Mouse (Mus musculus) fat pad, adult 2 months (tissue): ENCODE results near the gene Abhd12b.

Experiments used
- DNase-seq: peaks from one replicate; pipeline ENCODE4 v3.0.0-alpha.2; 2011; ENCODE audit warnings: low read depth, low spot score; ENCODE audit errors: extremely low read depth

Gene Abhd12b

DNA sequence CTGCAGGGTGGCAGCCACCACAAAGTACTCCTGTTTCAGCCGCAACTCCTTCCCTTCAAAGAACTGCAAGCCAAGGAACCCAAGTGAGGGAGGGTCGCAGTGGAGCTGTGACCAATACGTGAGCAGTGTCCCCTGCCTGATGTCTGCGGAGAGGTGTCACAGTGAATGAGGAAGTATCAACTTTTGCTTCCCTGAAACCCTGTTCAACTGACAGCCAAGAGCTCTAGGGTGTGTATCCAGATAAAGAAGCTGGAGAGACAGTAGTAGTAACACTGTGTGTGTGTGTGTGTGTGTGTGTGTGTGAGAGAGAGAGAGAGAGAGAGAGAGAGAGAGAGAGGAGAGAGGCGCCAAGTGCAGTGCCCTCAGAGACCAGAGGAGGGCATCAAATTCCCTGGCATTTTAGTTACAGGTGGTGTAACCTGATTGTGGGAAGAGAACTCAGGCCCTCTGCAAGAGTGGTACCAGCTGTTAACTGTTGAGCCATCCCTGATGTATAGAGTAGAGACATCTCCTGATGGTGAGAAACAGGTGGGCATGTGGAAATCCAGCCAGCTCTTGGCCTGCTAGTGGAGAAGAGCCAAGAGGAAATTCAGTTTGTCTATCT is 48.1 kb downstream of the Abhd12b start:
- DNase-seq = no peak

DNA sequence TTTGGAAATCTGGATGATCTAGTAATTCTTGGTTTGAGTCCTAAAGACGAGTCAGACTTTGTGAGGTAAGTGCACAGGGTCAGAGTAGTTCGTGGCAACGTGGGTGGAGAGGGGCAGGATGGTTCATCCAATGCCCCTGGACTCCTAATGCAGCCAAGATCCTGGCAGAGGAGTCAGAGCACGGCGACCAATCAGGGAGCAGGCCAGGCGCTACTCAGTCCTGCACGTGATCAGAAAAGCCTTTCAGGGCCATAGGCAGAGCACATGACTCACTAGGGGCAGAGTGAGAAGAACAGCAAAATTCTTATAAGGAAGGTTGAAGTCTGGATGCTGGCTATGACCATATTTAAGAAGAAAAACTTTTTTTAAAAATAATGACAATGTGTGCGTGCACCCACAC is 50.5 kb downstream of the Abhd12b start:
- no peak for DNase-seq

- DNase-seq = no peak
Measured at GRCm38 (mm10) chr12:70208214-70208613, 54.3 kb downstream of the Abhd12b start.

DNA sequence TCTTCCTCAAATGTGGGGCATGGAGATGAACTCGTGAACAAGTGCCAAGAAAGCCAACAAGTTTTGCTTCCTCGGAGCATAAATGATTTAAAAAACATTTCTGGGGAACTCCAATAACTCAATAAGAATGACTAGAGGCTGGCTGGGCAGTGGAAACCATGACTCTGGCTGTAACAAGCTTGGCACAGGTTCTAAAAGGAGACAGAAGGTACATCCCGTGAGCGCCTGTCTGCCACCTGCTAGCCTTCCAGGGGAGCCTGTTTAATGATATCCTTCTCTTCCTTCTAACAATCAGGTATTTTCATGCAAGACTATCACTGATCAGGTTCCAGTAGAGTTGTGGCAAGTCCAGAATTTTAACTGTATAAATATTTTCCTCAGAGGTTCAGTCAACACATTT is 58.6 kb downstream of the Abhd12b start:
- no peak for DNase-seq

DNA sequence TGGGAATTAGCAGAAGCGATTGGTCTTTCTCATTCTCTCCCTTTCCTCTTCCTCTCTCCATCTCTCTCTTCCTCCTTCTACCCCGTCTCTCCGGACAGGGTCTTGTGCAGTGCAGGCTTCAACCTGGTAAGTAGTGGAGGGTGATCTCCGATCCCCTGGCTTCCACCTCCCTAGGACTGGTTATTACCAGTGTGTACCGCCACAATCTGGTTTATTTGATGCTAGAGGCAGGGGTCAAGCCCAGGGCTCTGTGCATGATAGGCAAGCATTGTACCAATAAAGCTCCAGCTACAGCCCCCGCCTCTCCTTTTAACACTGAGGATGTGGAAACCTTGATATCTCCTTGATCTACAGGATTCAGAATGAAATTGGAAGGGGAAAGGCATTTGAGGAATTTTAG is 59.7 kb downstream of the Abhd12b start:
- no peak for DNase-seq

DNA sequence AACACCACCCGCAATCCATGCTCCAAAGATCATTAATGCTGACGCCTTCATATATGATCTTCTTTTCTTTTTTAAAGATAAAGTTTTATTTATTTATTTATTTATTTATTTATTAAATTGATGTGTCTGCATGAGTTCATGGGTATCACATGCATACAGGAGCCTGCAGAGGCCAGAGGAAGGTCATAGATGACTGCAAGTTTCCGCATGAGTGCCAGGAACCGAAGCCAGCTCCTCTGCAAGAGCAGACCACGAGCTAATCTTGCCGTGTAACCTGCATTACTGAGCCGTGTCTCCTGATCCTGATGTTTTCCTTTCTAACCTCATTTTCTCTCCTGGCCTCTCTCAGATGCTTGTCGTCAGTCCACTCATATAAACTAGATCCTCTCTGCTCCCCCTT is 60.3 kb downstream of the Abhd12b start:
- no peak for DNase-seq

DNA sequence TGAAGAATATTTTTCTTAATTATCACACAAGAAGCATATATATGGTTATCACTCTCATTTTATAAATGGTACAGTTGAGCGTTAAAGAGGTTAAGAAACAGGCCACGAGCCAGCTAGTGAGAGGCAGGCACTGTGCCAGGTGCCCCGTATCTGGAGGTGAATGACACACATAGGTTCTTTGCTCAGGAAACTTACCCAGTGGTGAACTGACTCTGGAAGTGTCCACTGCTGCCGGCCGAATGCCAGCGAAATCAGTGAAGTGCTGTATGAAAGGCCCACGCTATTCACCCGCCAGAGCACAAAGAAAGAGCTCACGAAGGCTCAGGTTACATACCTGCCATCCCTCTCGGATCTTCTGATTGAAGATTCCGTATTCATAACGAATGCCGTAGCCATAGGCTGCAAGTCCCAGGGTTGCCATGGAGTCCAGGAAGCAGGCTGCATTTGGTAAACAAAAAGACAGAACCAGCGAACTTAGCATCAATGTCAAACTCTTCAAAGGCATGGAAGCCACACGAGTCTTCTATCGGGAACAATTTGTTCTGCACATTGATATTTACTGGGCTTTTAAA is 62.4 kb downstream of the Abhd12b start:
- no peak for DNase-seq

- DNase-seq = no peak
Measured at GRCm38 (mm10) chr12:70218795-70219540, 65.0 kb downstream of the Abhd12b start.

- no peak for DNase-seq
Measured at GRCm38 (mm10) chr12:70221425-70221824, 67.5 kb downstream of the Abhd12b start.

DNA sequence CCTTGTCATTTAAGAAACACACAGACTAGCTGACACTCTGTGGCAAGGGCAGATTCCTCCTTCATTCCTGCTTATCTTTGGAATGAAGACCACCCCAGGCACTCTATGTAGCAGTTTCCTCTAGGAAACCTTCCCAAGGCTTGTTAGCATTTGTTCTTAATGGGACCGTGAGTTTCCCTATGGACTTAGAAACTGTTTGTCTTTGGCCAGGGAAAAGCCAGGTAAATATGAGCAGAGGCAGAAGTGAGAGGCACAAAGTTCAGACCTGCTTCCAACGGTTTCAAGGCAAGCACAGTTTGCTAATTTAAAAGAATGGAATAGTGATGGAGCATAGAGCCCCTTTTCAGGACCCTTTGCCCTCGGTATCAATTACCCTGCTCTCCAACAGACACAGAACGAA is 69.4 kb downstream of the Abhd12b start:
- no peak for DNase-seq

DNA sequence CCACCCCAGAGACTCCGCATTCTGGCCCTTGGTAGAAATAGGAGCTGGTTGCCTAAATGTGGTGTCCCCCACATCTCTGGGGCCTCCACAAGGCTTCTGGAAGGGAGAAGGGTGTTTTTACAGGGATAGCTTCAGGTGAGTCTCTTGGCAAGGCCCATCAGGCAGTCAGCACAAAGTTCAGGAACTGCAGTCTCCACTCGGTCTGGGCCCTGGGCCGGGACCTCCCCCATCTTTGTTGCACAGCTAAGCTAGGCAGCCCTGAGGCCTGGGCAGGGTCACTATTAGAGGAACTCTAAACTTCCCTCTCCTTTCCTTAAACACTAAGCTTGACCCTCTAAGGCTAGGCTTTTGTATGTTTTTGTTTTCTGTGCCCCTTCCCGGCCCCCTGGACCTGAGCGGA is 72.7 kb downstream of the Abhd12b start:
- DNase-seq = no peak

GRCm38 (mm10) chr12:70227121-70227932 is 73.4 kb downstream of the Abhd12b start:
- DNase-seq = no peak

DNA sequence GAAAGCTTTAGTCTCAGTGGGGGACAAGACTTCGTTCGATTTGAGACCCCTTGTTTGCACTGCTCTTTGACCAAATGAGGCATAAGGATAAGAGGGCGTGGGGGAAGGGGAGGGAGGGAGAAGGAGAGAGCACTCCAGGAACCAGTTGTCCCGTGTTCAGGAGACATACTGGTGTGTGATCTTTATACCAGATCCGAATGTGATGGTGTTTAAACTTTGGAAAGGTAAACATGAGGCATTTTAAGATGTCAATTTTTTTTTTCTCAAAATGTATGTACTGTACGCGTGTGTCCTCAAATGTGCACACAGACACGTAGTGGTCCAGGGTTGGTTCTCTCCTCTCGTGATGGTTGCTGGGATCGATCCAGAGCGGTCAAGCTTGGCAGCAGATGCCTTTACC is 74.2 kb downstream of the Abhd12b start:
- DNase-seq = no peak

GRCm38 (mm10) chr12:70231294-70231693 is 77.4 kb downstream of the Abhd12b start, which contains the start of gene Pygl:
TSS of gene Pygl (minus strand) at chr12:70231488.
- DNase-seq = no peak

- no peak for DNase-seq
Measured at GRCm38 (mm10) chr12:70232020-70232544, 78.1 kb downstream of the Abhd12b start.
